Mouse (Mus musculus): ENCODE data around the gene Dscaml1.

DNA sequence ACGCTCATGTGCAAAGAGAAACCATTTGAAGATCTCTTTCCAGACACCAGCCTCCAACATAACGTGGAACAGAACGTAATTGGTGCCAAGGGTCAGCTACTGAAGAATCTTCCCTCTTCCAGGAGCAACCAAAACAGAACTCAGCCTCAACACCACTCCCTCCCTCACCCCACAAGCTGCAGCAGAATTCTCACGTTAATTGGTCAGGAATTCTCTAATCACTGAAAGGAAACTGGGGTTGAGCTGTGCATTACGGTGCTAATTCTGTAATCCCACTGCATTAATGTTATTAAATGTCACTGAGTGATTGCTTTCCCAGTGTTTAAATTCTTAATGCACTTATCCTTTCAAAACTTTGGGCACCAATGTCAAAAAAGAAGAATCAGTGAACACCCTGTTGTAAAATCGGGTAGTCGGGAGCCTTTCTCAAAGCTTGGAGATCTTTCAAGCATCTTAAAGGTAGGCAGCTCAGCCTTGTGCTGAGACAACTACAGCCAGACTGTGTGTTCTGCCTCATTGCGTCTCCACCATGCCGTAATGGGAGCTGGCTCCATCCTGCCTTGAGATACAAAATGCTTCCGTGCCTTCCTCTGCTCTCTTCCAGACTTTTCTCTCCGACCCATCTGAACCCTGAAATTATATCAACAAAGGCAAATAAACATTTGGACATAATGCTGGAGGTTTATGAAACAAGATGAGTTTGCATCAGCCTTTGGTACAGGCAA is 184.1 kb downstream of the Dscaml1 start:
- TF ChIP-seq POLR2A (IDR thresholded peaks at IDR 0.05; ENCODE audit: borderline replicate concordance, extremely low read depth, low read depth, low read length) (no peak), CTCF (IDR thresholded peaks at IDR 0.05; ENCODE audit: insufficient read depth, low read length) (no peak)

Data from lung, adult 2 months (tissue).